Mouse (Mus musculus): ENCODE data around the gene Lbh. TPM values are rescaled to one million over a fixed set of nuclear protein-coding genes. Genes with fewer than 3 reads are reported as not detected.

The Lbh gene
- 262 TPM for polyA plus RNA-seq (2015; fragmentation: Illumina TruSeq; extraction: RNeasy Lipid Tissue Mini Kit (QIAGEN cat#74804); ENCODE audit: insufficient read depth, low replicate concordance)

DNA sequence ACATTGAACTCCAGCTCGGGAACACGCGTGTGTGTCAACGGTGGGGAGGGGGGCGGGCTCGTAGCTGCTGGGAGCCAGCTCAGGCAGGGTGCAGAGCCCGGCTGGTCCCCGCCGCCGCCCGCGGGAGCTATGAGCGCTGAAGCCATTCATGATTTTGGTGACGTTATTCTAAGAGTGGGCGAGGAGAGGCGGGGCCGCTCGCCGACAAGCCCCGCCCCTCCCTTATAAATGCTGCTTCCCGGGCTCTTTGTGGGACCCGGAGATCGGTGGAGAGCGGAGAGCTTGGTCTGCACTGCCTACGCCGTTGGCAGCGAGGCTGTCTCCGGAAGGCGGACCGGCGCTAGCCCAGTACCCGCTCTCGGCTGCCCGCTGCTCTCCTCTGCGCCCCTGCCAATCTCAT, at the start of gene Lbh:
Gene Lbh, plus strand, starts transcription at position 253 of the 400 bp plus-strand sequence.

Other genes with a start within 250 kb of the Lbh start
- gene Ypel5, start 81.9 kb upstream of the Lbh start, polyA plus RNA-seq (2015; fragmentation: Illumina TruSeq; extraction: RNeasy Lipid Tissue Mini Kit (QIAGEN cat#74804); ENCODE audit: insufficient read depth, low replicate concordance), result 72.3 TPM
- 21.5 TPM for gene Lclat1, start 189.7 kb downstream of the Lbh start, polyA plus RNA-seq (2015; fragmentation: Illumina TruSeq; extraction: RNeasy Lipid Tissue Mini Kit (QIAGEN cat#74804); ENCODE audit: insufficient read depth, low replicate concordance)